Mouse (Mus musculus) brain, embryonic 14.5 days (tissue): Measurements from ENCODE around the gene Tab2.

ENCODE experiments used
- CTCF ChIP-seq: fragments of 200-500 bp; IDR thresholded peaks from 2 replicates; pipeline ENCODE4 v1.5.1; 2012; ENCODE audit warnings: inconsistent platforms, mild to moderate bottlenecking, moderate library complexity, borderline replicate concordance; ENCODE audit not compliant: insufficient read depth, insufficient read length; ENCODE audit errors: extremely low read depth
- POLR2A ChIP-seq: fragments of 200-500 bp; IDR thresholded peaks from 2 replicates; pipeline ENCODE4 v1.6.1; 2012; ENCODE audit warnings: mild to moderate bottlenecking, inconsistent platforms, borderline replicate concordance; ENCODE audit not compliant: poor library complexity, insufficient read depth, insufficient read length, severe bottlenecking; ENCODE audit errors: extremely low read depth

DNA sequence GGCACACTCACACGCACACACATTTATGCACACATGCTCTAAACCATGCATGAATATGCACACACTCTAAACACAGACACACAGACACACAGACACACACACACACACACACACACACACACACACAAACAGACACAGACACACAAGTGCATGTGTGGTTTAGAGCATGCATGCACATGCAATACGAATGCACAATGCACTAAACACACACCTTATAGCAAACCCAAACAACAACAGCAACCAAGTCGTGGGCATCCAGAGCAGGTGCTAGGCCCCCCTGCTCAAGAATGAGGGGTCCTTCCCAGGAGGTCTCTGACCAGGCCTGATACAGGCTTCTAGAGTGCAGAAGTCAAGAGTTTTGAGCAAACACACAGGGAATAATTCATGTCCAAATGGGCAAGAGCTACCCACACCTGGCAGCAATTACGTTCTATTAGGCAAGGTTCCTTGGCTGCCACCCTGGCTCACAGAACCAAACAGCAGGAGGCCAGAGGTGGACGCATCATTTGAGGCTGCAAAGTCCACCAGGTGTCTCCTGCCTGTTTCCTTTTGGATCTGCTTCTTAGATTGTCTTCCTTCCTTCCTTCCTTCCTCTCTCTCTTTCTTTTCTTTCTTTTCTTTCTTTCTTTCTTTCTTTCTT lies 84.5 kb downstream of the Tab2 start:
- TF ChIP-seq CTCF, result no peak
- no peak for TF ChIP-seq POLR2A
